Mouse (Mus musculus): ENCODE data around the gene Ctnna3.

- no peak for TF ChIP-seq CTCF (IDR thresholded peaks at IDR 0.05; ENCODE audit: low read depth)
- no peak for TF ChIP-seq EP300 (IDR thresholded peaks at IDR 0.05; ENCODE audit: low read depth)
Measured at GRCm38 (mm10) chr10:64130397-64131150, 700.7 kb downstream of the Ctnna3 start.

Measured in liver, postnatal 0 days (tissue).